Mouse (Mus musculus) cerebellum, adult 2 months (tissue): ENCODE results near the gene Ccne1.

Experiments used
- CTCF ChIP-seq: fragments of 200-500 bp; IDR thresholded peaks from 2 replicates; pipeline ENCODE4 v1.5.1; 2011; ENCODE audit warnings: low read depth, mild to moderate bottlenecking, control low read depth, low read length, moderate library complexity, borderline replicate concordance; ENCODE audit not compliant: insufficient read depth
- POLR2A ChIP-seq: fragments of 200-500 bp; IDR thresholded peaks from 2 replicates; pipeline ENCODE4 v1.6.1; 2011; ENCODE audit warnings: low read length, control low read depth, borderline replicate concordance; ENCODE audit not compliant: insufficient read depth

- no peak for TF ChIP-seq POLR2A
- TF ChIP-seq CTCF: no peak
Measured at GRCm38 (mm10) chr7:38074514-38074913, 32.8 kb downstream of the Ccne1 start.
